Mouse (Mus musculus) liver, postnatal 0 days (tissue): ENCODE data around the gene Igf2bp3. TPM values are rescaled to one million over a fixed set of nuclear protein-coding genes. Genes with fewer than 3 reads are reported as not detected.

Source experiments
- ATAC-seq: fragments of 200-750 bp; cut with Nextera tagmentation; 2 replicates; pipeline ENCODE4 v1.8.0; 2017; ENCODE audit warnings: mild to moderate bottlenecking, moderate library complexity
- DNase-seq: peaks from one replicate; pipeline ENCODE4 v3.0.0-alpha.2; 2016
- H3K27ac ChIP-seq: fragments of 300-500 bp; sonication (generic); 2 replicates; pipeline ENCODE4 v1.5.1; 2014; ENCODE audit warnings: antibody characterized with exemption, moderate library complexity, mild to moderate bottlenecking, low read depth
- H3K27me3 ChIP-seq: fragments of 300-500 bp; sonication (generic); 2 replicates; pipeline ENCODE4 v1.6.1; 2014; ENCODE audit warnings: low read length, control low read depth, mixed read lengths; ENCODE audit not compliant: insufficient read depth
- H3K36me3 ChIP-seq: fragments of 300-500 bp; sonication (generic); replicated peaks from 2 replicates; pipeline ENCODE4 v1.6.1; 2014; ENCODE audit warnings: mild to moderate bottlenecking, control low read depth, low read length, moderate library complexity, mixed read lengths; ENCODE audit not compliant: insufficient read depth
- H3K4me1 ChIP-seq: fragments of 300-500 bp; sonication (generic); 2 replicates; pipeline ENCODE4 v1.6.1; 2014; ENCODE audit warnings: antibody characterized with exemption, mild to moderate bottlenecking, control low read depth; ENCODE audit not compliant: insufficient read depth
- H3K4me2 ChIP-seq: fragments of 300-500 bp; sonication (generic); 2 replicates; pipeline ENCODE4 v1.6.1; 2014; ENCODE audit warnings: low read depth, mild to moderate bottlenecking, low read length, moderate library complexity, mixed read lengths
- H3K4me3 ChIP-seq: fragments of 300-500 bp; sonication (generic); 2 replicates; pipeline ENCODE4 v1.5.1; 2014; ENCODE audit warnings: low read depth, low read length
- H3K9ac ChIP-seq: fragments of 300-500 bp; sonication (generic); replicated peaks from 2 replicates; pipeline ENCODE4 v1.6.1; 2014; ENCODE audit warnings: mild to moderate bottlenecking, moderate library complexity
- H3K9me3 ChIP-seq: fragments of 300-500 bp; sonication (generic); 2 replicates; pipeline ENCODE4 v1.6.1; 2016; ENCODE audit warnings: mild to moderate bottlenecking, control low read depth, low read length, mixed read lengths
- CTCF ChIP-seq: sonication (generic); IDR thresholded peaks from 2 replicates; pipeline ENCODE4 v1.5.1; 2016; ENCODE audit warnings: antibody characterized with exemption, low read depth
- EP300 ChIP-seq: IDR thresholded peaks from 2 replicates; pipeline ENCODE4 v1.6.1; 2016; ENCODE audit warnings: antibody characterized with exemption, low read depth, mild to moderate bottlenecking
- WGBS: fragments of 180-500 bp; shearing (Covaris S2); extraction: QIAGEN DNeasy Blood & Tissue Kit; methylation state at CpG from one replicate; pipeline ENCODE4 v1.1.7; 2014; ENCODE audit not compliant: insufficient replicate concordance; 5-methylcytosine and 5-hydroxymethylcytosine counted together
- polyA plus RNA-seq: library from polyadenylated mRNA; unstranded; fragments of >200 nt; fragmentation: Nextera tagmentation; extraction: Ambion mirVana; gene quantifications from 2 replicates; pipeline ENCODE4 v1.2.1, GENCODE M21; 2015

Gene Igf2bp3
- polyA plus RNA-seq, 1 experiment from 2014 or later: 31.3 TPM

DNA sequence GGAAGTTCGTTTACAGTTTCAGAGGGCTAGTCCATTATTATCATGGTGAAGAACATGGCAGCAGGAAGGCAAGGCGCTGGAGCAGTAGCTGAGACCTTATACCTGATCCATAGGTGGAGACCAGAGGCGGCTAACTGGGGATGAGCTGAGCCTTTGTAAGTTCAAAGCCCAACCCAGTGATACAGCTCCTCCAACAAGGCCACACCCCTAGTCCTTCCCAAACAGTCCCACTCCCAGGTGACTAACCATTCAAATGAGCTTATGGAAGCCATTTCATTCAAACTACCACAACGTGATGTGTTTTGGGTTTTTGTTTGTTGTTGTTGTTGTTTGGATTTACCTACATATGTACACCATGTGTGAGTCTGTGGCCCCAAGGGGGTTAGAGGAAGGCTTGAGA is 20.2 kb downstream of the Igf2bp3 start:
- Histone ChIP-seq H3K27me3 (no peaks in the 10 kb centered on the region), H3K9me3 (peaks cover 7% of the 10 kb centered on the region), H3K27ac (no peak overlapping the region), H3K9ac (no peak overlapping the region), H3K36me3 (no peaks in the 10 kb centered on the region; the same call in 1 of the 2 replicates), H3K4me3 (no peak overlapping the region), H3K4me2 (no peak overlapping the region), H3K4me1 (no peaks in the 10 kb centered on the region; the same call in 1 of the 2 replicates)
- DNase-seq: no peak
- WGBS: 87% methylated on average over 4 of the region's 4 CpGs
- no peak for TF ChIP-seq EP300
- no peak for TF ChIP-seq CTCF
- no peak for ATAC-seq

DNA sequence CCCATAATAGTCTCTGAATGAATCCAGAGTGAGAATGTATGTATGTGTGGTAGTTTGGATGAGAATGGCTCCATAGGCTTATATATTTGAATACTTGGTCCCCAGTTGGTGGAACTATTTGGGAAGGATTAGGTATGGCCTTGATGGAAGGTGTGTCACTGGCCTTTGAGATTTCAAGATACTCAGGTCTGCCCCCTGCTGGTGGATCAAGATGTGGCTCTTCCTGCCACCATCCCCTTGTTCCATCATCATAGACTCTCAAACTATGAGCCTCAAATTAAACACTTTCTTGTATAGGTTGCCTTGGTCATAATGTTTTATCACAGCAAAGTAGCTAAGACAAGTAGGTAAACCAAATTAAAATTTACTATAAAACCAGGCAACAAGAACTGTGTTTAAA is 25.4 kb downstream of the Igf2bp3 start:
- H3K27ac ChIP-seq: no peak overlapping the region
- DNase-seq (no peak), ATAC-seq (no peak)
- TF ChIP-seq EP300 (no peak), CTCF (peak; percentile 58)
- no peaks in the 10 kb centered on the region; the same call in 1 of the 2 replicates for H3K4me1 ChIP-seq
- peaks cover under 1% of the 10 kb centered on the region; the same call in 1 of the 2 replicates for H3K9me3 ChIP-seq
- H3K4me2 ChIP-seq: no peak overlapping the region
- no peak overlapping the region for H3K4me3 ChIP-seq
- no peaks in the 10 kb centered on the region for H3K27me3 ChIP-seq
- no peak overlapping the region for H3K9ac ChIP-seq
- no peaks in the 10 kb centered on the region for H3K36me3 ChIP-seq

DNA sequence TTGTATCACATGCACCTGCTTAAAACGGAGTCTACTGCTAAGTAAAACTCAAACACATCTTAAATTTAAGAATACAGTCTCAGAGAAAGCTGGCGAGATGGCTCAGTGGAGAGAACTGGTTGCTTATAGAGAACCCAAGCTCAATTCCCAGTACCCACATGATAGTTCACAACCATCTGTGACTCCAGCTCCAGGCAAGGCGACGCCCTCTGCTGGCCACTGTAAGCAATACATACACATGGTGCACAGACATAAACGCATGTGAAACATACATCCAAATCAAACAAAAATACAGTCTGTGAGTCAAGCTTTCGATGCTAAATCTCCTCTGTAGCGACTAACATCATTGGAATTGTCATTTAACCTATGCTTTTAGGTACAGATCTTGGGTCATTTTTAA is 27.5 kb downstream of the Igf2bp3 start:
- TF ChIP-seq CTCF: peak; percentile 55
- no peak for TF ChIP-seq EP300
- no peaks in the 10 kb centered on the region for H3K36me3 ChIP-seq
- no peak overlapping the region for H3K4me2 ChIP-seq
- H3K27ac ChIP-seq: no peak overlapping the region
- ATAC-seq (no peak), DNase-seq (no peak)
- H3K9me3 ChIP-seq: no peaks in the 10 kb centered on the region
- 85% methylated on average over 7 of the region's 7 CpGs for whole genome bisulfite sequencing
- no peaks in the 10 kb centered on the region for H3K27me3 ChIP-seq
- H3K4me3 ChIP-seq: no peak overlapping the region
- no peak overlapping the region for H3K9ac ChIP-seq
- H3K4me1 ChIP-seq: no peaks in the 10 kb centered on the region; the same call in 1 of the 2 replicates

DNA sequence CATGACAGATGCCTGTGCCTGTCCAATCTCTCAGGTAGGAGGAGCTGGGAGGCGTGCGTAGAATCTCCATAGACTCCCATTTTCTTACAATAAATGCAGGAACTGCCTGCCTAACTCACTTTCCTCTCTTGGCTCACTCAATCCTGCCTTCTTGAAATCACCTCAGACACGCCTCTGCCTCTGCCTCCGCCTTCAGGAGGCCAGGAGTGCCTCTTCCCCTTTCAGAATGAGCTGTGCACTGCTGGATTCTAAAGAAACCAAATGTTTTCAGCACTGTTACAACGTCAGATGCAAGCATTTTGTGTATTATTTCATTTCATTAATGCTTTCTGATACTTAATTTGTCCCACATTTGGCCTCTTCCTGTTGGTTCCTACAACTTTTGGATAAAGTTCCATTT is 38.7 kb downstream of the Igf2bp3 start:
- Histone ChIP-seq H3K9ac (no peak overlapping the region), H3K4me1 (peaks cover 9% of the 10 kb centered on the region), H3K4me2 (peak overlapping the region; percentile 7; the same call in 1 of the 2 replicates), H3K27ac (peak overlapping the region; percentile 12; the same call in 1 of the 2 replicates), H3K27me3 (no peaks in the 10 kb centered on the region), H3K4me3 (no peak overlapping the region), H3K36me3 (no peaks in the 10 kb centered on the region), H3K9me3 (no peaks in the 10 kb centered on the region)
- no peak for ATAC-seq
- DNase-seq: no peak
- 52% methylated on average over 5 of the region's 5 CpGs for WGBS
- TF ChIP-seq EP300 (no peak), CTCF (no peak)

DNA sequence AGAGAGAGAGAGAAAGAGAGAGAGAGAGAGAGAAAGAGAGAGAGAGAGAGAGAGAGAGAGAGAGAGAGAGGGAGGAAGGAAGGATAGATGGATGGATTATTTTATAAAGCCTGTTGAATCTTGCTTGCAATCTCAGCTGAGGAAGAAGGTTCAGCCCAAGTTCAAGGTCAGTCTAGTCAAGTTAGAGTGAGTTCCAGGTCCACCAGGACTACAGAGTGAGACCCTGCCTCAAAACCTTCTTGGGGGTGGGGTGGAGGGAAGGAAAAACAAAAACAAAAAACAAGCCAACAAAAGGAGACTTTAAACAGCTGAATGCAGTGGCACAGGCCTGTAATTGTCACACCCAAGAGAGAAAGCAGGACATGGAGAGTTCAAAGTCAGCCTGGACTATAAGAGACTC is 40.1 kb downstream of the Igf2bp3 start:
- H3K27ac ChIP-seq: no peak overlapping the region

DNA sequence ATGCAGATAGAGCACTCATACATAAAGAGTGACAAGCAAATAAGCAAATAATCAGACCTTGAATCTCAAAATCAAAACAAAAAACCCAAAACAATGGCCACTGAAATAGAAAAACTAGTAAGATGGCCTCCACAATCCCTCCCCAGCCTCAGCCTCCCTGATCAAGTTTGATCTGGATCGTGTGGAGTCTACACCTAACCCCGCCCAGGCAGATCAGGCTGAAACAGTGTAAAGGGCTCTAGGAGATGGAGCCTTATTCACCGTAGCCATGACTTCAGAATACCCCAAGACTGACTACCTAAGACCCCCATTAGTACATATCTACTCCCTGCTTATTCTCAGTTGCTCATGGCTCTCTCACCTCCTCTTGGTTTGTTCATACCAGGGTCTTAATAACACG is 41.1 kb downstream of the Igf2bp3 start:
- H3K4me1 ChIP-seq: peaks cover 9% of the 10 kb centered on the region
- H3K4me3 ChIP-seq: no peak overlapping the region
- 78% methylated on average over 4 of the region's 4 CpGs for WGBS
- H3K27me3 ChIP-seq: no peaks in the 10 kb centered on the region
- H3K27ac ChIP-seq: no peak overlapping the region
- TF ChIP-seq EP300 (no peak), CTCF (no peak)
- ATAC-seq: no peak
- no peak overlapping the region for H3K4me2 ChIP-seq
- H3K36me3 ChIP-seq: no peaks in the 10 kb centered on the region
- no peaks in the 10 kb centered on the region for H3K9me3 ChIP-seq
- H3K9ac ChIP-seq: no peak overlapping the region
- no peak for DNase-seq

More for the DNA sequence above, 40.1 kb downstream of the Igf2bp3 start:
- Histone ChIP-seq H3K9me3 (no peaks in the 10 kb centered on the region), H3K4me2 (no peak overlapping the region), H3K27me3 (no peaks in the 10 kb centered on the region), H3K9ac (no peak overlapping the region), H3K4me3 (no peak overlapping the region), H3K36me3 (no peaks in the 10 kb centered on the region), H3K4me1 (peaks cover 9% of the 10 kb centered on the region)
- TF ChIP-seq CTCF (no peak), EP300 (no peak)
- ATAC-seq (no peak), DNase-seq (no peak)

DNA sequence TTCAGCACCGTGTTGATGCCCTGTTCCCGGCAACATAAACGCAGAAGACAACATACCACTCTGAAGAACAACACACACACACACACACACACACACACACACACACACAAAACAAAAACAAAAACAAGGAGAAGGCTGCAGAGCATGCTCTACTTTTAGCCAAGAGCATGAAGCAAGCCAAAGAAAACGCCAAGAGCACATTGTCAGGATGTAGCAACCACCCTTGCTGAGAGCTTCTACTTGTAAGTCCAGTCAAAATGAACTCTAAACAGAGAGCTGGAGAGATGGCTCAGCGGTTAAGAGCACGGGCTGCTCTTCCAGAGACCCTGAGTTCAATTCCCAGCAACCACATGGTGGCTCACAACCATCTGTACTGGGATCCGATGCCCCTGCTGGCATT is 41.5 kb downstream of the Igf2bp3 start:
- Histone ChIP-seq H3K27me3 (no peaks in the 10 kb centered on the region), H3K36me3 (no peaks in the 10 kb centered on the region), H3K4me1 (peaks cover 9% of the 10 kb centered on the region), H3K9me3 (no peaks in the 10 kb centered on the region), H3K27ac (no peak overlapping the region), H3K9ac (no peak overlapping the region), H3K4me3 (no peak overlapping the region), H3K4me2 (no peak overlapping the region)
- no peak for DNase-seq
- TF ChIP-seq EP300: no peak
- TF ChIP-seq CTCF: no peak
- WGBS: 76% methylated on average over 7 of the region's 7 CpGs
- no peak for ATAC-seq
